Mouse (Mus musculus): ENCODE measurements around the gene Tes3-ps. TPM values are rescaled to one million over a fixed set of nuclear protein-coding genes. Genes with fewer than 3 reads are reported as not detected.

The Tes3-ps gene
- polyA plus RNA-seq (2015; fragmentation: Nextera tagmentation; extraction: Ambion mirVana): 0.75 and 0.88 TPM in 2 replicates

DNA sequence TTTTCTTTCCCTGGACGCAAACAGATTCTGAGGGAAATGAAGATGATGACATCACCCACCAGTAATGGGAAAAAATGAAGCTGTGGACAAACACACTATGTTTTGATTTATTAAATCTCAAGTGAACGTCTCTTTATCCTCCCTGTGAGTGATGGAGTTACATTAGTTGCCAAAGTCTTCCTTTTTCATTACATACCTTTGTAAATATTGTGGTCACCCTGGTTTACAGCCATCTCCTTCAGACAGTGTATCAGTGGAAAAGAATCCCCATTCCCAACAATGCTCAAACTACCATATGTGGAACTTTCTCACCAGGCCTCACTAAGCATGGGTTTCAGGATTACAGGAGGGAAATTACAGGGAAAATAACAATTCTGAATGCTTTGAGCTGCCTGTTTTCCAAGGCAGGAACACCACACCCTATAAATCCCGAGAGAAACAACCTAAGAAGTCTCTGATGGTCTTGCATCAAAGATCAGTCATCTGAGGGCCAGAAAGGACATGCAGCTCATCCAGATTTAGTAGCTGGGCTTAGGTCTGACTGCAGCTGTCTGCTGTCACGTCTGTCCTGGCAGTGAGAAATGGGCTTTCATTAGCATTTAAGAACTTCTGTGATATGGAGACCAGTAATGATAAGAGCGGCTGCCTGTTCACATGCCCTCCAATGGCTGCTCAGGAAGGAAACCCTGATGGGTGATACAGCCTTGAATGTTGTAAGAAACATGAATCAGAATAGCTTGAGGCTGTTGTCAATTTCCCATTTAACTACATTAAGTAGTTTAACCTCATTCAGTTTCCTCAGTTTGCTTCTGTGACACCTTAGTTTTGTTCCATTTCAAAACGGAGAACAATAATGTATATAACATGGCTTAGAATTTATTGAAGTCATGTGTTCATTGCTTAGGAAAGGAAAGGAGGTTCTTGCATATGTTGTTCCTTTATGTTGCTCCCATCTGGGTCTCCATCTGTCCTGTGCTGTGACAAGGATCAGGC is at the start of gene Tes3-ps:
TSS of gene Tes3-ps (plus strand) at position 943 of the 993 bp plus-strand sequence.
- Histone ChIP-seq H3K9me3 (replicated peaks) (no peaks in the 10 kb centered on the region), H3K4me1 (replicated peaks) (no peaks in the 10 kb centered on the region), H3K36me3 (replicated peaks) (no peaks in the 10 kb centered on the region), H3K27ac (replicated peaks) (no peak within 1 kb of the TSS), H3K9ac (no peak within 1 kb of the TSS), H3K4me3 (replicated peaks) (no peak within 1 kb of the TSS), H3K4me2 (no peak within 1 kb of the TSS), H3K27me3 (no peaks in the 10 kb centered on the region)
- WGBS (ENCODE audit: insufficient replicate concordance): 51% methylated on average over 6 of the region's 6 CpGs
- no peak for ATAC-seq (ENCODE audit: insufficient read depth)

DNA sequence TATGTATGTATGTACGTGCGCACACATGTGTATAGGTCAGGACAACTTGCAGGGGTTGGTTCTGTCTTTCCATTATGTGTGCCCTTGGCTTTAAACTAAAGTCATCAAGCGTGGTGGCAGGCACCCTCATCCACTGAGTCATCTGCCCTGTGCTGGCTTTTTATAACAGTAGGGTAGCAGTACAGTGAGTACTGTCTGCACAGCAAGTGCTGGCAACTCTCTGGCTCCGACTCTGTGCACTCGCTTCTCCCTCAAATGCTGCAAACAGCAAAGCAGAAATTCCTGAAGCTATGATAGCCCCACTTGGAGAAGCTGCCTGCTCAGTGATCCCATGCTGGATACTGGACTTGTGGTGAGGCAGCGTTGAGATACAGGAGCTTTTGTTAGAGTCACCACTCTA is 48.7 kb upstream of the Tes3-ps start:
- no peak for ATAC-seq (ENCODE audit: insufficient read depth)
- 82% methylated on average over 6 of the region's 6 CpGs for WGBS (ENCODE audit: insufficient replicate concordance)

DNA sequence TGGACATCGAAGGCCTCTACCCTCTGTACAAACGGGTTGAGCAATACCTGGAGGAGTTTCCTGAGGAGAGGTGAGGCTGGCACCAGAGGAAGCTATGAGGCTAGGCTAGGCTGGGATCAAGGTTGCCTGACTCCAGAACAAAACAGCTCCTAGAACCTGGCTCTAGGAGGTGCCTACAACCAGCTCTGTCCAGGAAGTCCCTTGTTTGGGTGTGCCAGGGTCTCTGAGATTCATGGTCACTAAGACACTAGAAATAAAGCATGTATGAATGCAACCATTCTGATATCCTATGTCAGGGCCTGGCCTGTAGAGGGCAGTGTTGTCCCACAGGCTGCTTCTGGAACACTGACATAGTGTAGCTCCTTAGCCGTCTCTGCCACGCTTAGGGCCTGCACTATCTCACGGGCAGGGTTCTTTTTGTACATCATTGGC is 43.8 kb upstream of the Tes3-ps start:
- H3K4me3 ChIP-seq (replicated peaks): no peak overlapping the region
- ATAC-seq (ENCODE audit: insufficient read depth): peak; percentile 49; the same call in 1 of the 2 replicates
- no peak overlapping the region for H3K9ac ChIP-seq
- WGBS (ENCODE audit: insufficient replicate concordance): 32% methylated on average over 5 of the region's 5 CpGs
- H3K36me3 ChIP-seq (replicated peaks): peaks cover 38% of the 10 kb centered on the region
- H3K4me2 ChIP-seq: no peak overlapping the region
- H3K9me3 ChIP-seq (replicated peaks): no peaks in the 10 kb centered on the region
- H3K27ac ChIP-seq (replicated peaks): no peak overlapping the region
- H3K27me3 ChIP-seq: no peaks in the 10 kb centered on the region
- H3K4me1 ChIP-seq (replicated peaks): no peaks in the 10 kb centered on the region; the same call in 1 of the 2 replicates

More for the DNA sequence above, 48.7 kb upstream of the Tes3-ps start:
- no peak overlapping the region for H3K4me3 ChIP-seq (replicated peaks)
- H3K9me3 ChIP-seq (replicated peaks): no peaks in the 10 kb centered on the region
- no peaks in the 10 kb centered on the region for H3K4me1 ChIP-seq (replicated peaks)
- no peak overlapping the region for H3K27ac ChIP-seq (replicated peaks)
- no peak overlapping the region for H3K9ac ChIP-seq
- peaks cover 24% of the 10 kb centered on the region for H3K36me3 ChIP-seq (replicated peaks)
- no peaks in the 10 kb centered on the region for H3K27me3 ChIP-seq
- no peak overlapping the region for H3K4me2 ChIP-seq

DNA sequence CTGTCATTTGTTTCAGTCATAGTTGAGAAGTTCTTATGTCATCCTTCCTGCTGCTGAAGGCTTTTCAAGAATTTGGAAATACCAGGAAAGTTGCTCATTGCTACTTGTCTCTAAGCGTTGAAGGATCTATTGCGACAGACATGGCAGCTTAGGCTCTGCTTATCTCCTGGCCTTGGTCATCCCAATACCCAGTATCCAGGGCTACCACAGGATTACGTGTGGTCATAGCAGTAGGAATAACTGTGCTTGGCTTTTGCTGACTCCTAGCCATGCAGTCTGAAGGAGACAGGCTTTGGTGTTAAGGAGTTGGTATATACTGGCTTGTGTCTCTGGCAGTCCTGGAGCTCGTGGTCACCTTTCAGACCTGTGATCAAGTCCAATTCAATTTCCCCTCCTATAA is 32.8 kb upstream of the Tes3-ps start:
- no peaks in the 10 kb centered on the region for H3K9me3 ChIP-seq (replicated peaks)
- H3K4me3 ChIP-seq (replicated peaks): no peak overlapping the region
- no peak overlapping the region for H3K27ac ChIP-seq (replicated peaks)
- H3K4me2 ChIP-seq: no peak overlapping the region
- no peak overlapping the region for H3K9ac ChIP-seq
- H3K4me1 ChIP-seq (replicated peaks): no peaks in the 10 kb centered on the region
- peaks cover 67% of the 10 kb centered on the region for H3K36me3 ChIP-seq (replicated peaks)
- no peaks in the 10 kb centered on the region for H3K27me3 ChIP-seq
- no peak for ATAC-seq (ENCODE audit: insufficient read depth)
- 71% methylated on average over 4 of the region's 4 CpGs for WGBS (ENCODE audit: insufficient replicate concordance)

DNA sequence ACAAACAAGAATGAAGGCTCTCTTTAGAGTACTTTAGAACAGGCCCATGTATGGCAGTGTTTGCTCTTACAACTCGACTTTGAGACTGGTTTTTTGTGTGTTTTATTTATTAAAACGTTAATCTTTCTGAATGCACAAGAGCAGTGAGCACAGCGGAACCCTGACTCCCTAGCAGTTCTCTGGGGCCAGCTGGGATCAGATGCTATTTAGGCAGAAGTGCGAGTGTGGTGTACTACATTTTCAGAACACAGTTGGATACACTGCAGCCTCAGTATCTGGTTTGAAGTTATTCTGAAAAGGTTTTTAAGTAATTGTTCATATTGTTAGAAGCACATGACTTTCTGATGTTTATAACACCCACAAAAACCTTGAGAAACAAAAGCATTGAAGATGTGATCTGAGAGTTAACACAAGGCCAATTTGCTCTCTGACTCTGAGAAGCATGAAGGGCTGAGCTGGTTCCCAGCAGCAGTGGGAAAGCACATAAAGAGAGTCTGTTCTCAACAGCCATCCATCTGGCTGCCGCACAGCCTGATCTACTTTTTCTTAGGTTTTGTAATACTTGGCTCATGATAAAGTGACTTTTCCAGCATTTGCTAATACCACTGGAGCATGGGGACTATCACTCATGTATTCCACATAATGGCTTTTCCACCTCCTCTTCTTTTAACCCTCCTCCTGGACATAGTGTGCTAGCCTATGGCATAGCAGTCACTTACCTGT is 32.3 kb upstream of the Tes3-ps start:
- Histone ChIP-seq H3K4me2 (no peak overlapping the region), H3K4me1 (replicated peaks) (peaks cover 3% of the 10 kb centered on the region; the same call in 1 of the 2 replicates), H3K9me3 (replicated peaks) (no peaks in the 10 kb centered on the region), H3K9ac (no peak overlapping the region), H3K27me3 (no peaks in the 10 kb centered on the region), H3K27ac (replicated peaks) (no peak overlapping the region), H3K4me3 (replicated peaks) (no peak overlapping the region), H3K36me3 (replicated peaks) (peaks cover 72% of the 10 kb centered on the region)
- no peak for ATAC-seq (ENCODE audit: insufficient read depth)
- WGBS (ENCODE audit: insufficient replicate concordance): 73% methylated on average over 5 of the region's 5 CpGs

DNA sequence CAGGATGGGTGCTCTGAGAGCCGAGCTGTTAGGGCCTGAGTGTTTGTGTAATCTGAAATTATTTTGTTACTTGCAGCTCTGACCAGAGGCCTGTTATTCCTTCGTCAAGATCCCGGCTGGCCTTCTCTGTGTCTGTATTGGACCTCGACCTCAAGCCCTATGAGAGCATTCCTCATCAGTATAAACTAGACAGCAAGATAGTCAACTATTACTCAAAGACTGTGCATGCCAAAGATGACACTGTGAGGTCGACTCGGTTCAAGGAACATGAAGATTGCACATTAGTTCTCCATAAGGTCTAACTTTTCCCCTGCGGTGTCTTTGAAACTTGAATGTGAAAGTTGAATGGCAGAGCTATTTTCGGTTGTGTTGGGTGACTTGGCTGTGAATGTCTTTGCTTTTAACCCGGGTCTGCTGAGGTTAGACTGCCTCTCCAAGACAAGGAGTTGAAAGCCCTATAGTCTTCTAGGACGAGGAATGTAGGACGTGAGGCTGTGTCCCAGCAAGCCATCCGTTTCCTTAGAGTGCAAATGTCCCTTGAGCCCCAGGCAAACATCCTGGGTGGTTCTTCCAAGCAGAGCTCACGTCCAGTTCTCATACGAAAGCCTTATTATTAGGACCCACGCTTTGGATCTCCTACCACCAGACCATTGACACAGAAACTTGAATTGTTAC is 31.5 kb upstream of the Tes3-ps start:
- no peak overlapping the region for H3K27ac ChIP-seq (replicated peaks)
- no peak overlapping the region for H3K4me2 ChIP-seq
- H3K27me3 ChIP-seq: no peaks in the 10 kb centered on the region
- H3K4me1 ChIP-seq (replicated peaks): peaks cover 5% of the 10 kb centered on the region; the same call in 1 of the 2 replicates
- no peak for ATAC-seq (ENCODE audit: insufficient read depth)
- WGBS (ENCODE audit: insufficient replicate concordance): 79% methylated on average over 15 of the region's 15 CpGs
- peaks cover 73% of the 10 kb centered on the region for H3K36me3 ChIP-seq (replicated peaks)
- no peak overlapping the region for H3K4me3 ChIP-seq (replicated peaks)
- H3K9me3 ChIP-seq (replicated peaks): no peaks in the 10 kb centered on the region
- no peak overlapping the region for H3K9ac ChIP-seq

DNA sequence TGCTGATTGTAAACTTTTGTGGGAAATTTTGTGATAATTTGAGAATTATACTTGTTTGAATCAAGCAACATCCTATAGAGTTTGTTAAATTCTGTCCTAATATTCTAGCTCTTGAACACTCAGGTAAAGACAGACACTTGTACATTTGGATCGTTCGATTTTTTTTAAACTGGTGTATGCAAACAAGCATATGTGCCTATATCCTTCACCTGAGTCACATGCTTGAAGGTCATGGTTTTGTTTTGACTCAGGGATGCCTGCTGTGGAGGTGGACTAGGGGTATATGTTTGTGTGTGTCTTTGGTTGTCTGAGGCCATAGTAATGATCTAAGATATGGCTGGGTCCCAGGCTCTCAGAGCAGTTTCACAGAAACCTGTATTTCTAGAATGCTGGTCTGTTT is 30.2 kb upstream of the Tes3-ps start:
- no peak for ATAC-seq (ENCODE audit: insufficient read depth)

DNA sequence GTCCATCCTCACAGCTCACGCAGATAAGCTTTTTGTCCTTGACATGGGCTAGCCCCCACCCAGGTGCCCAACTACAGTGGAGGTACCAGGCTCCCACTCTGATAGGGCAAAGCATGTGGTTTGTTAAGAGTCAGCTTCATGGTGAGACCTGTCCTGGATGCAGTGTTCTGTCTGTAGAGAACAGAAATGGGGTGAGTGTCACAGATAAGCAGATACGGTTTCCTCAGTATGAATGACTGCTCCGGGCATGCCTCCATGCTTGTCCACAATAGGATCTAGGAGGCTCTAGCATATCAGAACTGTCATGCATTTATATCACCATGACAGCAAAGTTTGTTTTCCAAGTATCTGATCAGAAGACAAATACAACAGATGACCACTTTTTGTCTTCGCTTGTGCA is 27.2 kb upstream of the Tes3-ps start:
- 47% methylated on average over 4 of the region's 4 CpGs for WGBS (ENCODE audit: insufficient replicate concordance)
- Histone ChIP-seq H3K27me3 (no peaks in the 10 kb centered on the region), H3K9ac (no peak overlapping the region), H3K27ac (replicated peaks) (no peak overlapping the region), H3K9me3 (replicated peaks) (no peaks in the 10 kb centered on the region), H3K4me2 (no peak overlapping the region), H3K4me1 (replicated peaks) (peaks cover 5% of the 10 kb centered on the region; the same call in 1 of the 2 replicates), H3K36me3 (replicated peaks) (peaks cover 45% of the 10 kb centered on the region), H3K4me3 (replicated peaks) (no peak overlapping the region)
- peak; percentile 83 for ATAC-seq (ENCODE audit: insufficient read depth)

More for the DNA sequence above, 30.2 kb upstream of the Tes3-ps start:
- Histone ChIP-seq H3K9me3 (replicated peaks) (no peaks in the 10 kb centered on the region), H3K27me3 (no peaks in the 10 kb centered on the region), H3K4me1 (replicated peaks) (peaks cover 5% of the 10 kb centered on the region; the same call in 1 of the 2 replicates), H3K4me3 (replicated peaks) (no peak overlapping the region), H3K9ac (no peak overlapping the region), H3K4me2 (no peak overlapping the region), H3K27ac (replicated peaks) (no peak overlapping the region), H3K36me3 (replicated peaks) (peaks cover 64% of the 10 kb centered on the region)
- 84% methylated on average over 2 of the region's 2 CpGs for WGBS (ENCODE audit: insufficient replicate concordance)

DNA sequence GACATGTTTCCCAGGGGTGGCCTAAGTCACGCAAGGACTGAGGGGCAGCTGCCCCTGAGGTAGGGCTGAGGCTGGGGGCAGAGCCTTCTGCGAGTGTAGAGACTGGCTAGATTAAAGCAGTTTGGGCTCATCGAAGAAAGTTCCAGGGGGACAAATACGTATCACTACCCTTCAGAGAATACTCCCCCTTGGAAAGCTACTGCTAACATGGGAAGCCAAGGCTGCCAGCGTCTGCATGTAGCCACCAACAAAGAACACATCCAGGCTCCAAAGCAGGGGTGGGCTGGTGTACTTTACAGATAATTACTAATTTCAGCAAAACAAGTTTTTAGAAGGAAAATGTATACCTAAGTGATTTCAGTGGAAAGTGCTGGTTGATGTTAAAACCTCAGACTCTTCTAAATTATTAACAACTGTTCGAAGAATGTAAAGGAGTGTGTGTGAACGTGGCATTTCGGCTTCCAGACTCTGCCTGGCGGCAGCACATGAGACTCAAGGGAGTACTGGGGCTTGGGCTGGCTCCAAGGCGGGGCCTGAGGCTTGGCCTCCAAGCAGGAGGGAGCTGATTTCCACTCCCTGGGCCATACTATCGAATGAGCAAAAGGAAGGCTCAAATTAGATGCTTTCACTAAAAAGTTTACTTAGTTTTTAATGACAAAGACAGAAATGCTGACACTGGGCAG is 26.6 kb upstream of the Tes3-ps start:
- WGBS (ENCODE audit: insufficient replicate concordance): 73% methylated on average over 11 of the region's 11 CpGs
- Histone ChIP-seq H3K4me3 (replicated peaks) (no peak overlapping the region), H3K9me3 (replicated peaks) (no peaks in the 10 kb centered on the region), H3K36me3 (replicated peaks) (peaks cover 39% of the 10 kb centered on the region), H3K9ac (no peak overlapping the region), H3K27ac (replicated peaks) (no peak overlapping the region), H3K27me3 (no peaks in the 10 kb centered on the region), H3K4me1 (replicated peaks) (peaks cover 9% of the 10 kb centered on the region; the same call in 1 of the 2 replicates), H3K4me2 (no peak overlapping the region)
- no peak for ATAC-seq (ENCODE audit: insufficient read depth)

DNA sequence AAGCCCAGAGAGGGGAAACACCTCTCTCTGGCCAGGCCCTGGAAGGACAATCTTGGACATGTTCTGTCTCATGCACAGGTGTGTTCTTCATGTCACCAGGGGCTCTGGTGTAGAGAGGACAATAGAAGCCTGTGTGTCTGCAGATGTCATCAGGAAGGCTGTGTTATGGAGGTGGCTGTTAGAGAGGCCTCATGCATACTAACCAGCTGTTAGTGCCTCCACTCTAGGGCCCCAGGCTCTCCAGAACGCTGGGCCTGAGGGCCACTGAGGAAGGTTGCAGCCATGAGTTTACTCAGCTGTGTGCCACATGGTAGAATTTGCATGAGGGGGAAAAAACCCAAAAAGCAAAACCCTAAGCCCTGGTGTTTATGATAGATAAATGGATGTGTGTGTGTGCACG is 25.5 kb upstream of the Tes3-ps start:
- Histone ChIP-seq H3K27ac (replicated peaks) (no peak overlapping the region), H3K4me1 (replicated peaks) (peaks cover 15% of the 10 kb centered on the region; the same call in 1 of the 2 replicates), H3K36me3 (replicated peaks) (peaks cover 29% of the 10 kb centered on the region), H3K27me3 (no peaks in the 10 kb centered on the region), H3K9me3 (replicated peaks) (no peaks in the 10 kb centered on the region), H3K4me2 (no peak overlapping the region), H3K9ac (no peak overlapping the region), H3K4me3 (replicated peaks) (no peak overlapping the region)
- WGBS (ENCODE audit: insufficient replicate concordance): 61% methylated on average over 2 of the region's 2 CpGs
- ATAC-seq (ENCODE audit: insufficient read depth): no peak

Data from liver, embryonic 15.5 days (tissue).